Mouse (Mus musculus): Measurements from ENCODE around the gene Kat6b.

- no peak for TF ChIP-seq CTCF (IDR thresholded peaks at IDR 0.05; ENCODE audit: insufficient read depth, low read depth, low read length)
- no peak for TF ChIP-seq POLR2A (IDR thresholded peaks at IDR 0.05; ENCODE audit: insufficient read depth, low read depth, low read length)
Observed at GRCm38 (mm10) chr14:21583051-21583450, 101.8 kb downstream of the Kat6b start.
